Mouse (Mus musculus): ENCODE results near the gene Srarp.

Srarp gene

GRCm38 (mm10) chr4:141456193-141456938, 20.5 kb upstream of the Srarp start:
- DNase-seq (ENCODE audit: low spot score in 2 of 2), result no peak

GRCm38 (mm10) chr4:141455526-141455925, 19.6 kb upstream of the Srarp start:
- DNase-seq (ENCODE audit: low spot score in 2 of 2), result no peak

- DNase-seq (ENCODE audit: low spot score in 2 of 2), result peak in 1 of 2 experiments; percentile 26
Observed at GRCm38 (mm10) chr4:141454581-141455350, 18.9 kb upstream of the Srarp start.

- no peak for DNase-seq (ENCODE audit: low spot score in 2 of 2)
Observed at GRCm38 (mm10) chr4:141451916-141452450, 16.1 kb upstream of the Srarp start.

- no peak for DNase-seq (ENCODE audit: low spot score in 2 of 2)
Observed at GRCm38 (mm10) chr4:141451251-141451650, 15.3 kb upstream of the Srarp start.

GRCm38 (mm10) chr4:141446211-141446610, 10.3 kb upstream of the Srarp start:
- no peak for DNase-seq (ENCODE audit: low spot score in 2 of 2)

GRCm38 (mm10) chr4:141445328-141445720, 9.4 kb upstream of the Srarp start:
- no peak for DNase-seq (ENCODE audit: low spot score in 2 of 2)

- DNase-seq (ENCODE audit: low spot score in 2 of 2), result peak; percentile 83 to 91
Observed at GRCm38 (mm10) chr4:141444451-141445327, 8.8 kb upstream of the Srarp start, which contains the start of gene Zbtb17. Gene Zbtb17 (plus strand): TSS chr4:141444654.

- no peak for DNase-seq (ENCODE audit: low spot score in 2 of 2)
Observed at GRCm38 (mm10) chr4:141443641-141444429, 7.9 kb upstream of the Srarp start.

- no peak for DNase-seq (ENCODE audit: low spot score in 2 of 2)
Observed at GRCm38 (mm10) chr4:141440877-141441276, 5.0 kb upstream of the Srarp start.

GRCm38 (mm10) chr4:141439083-141439803, 3.3 kb upstream of the Srarp start:
- no peak for DNase-seq (ENCODE audit: low spot score in 2 of 2)

GRCm38 (mm10) chr4:141433191-141433590, 2.7 kb downstream of the Srarp start:
- DNase-seq (ENCODE audit: low spot score in 2 of 2), result no peak

GRCm38 (mm10) chr4:141432666-141433065, 3.2 kb downstream of the Srarp start:
- DNase-seq (ENCODE audit: low spot score in 2 of 2), result no peak

- DNase-seq (ENCODE audit: low spot score in 2 of 2), result peak; percentile 34 to 76
Observed at GRCm38 (mm10) chr4:141430997-141431396, 4.9 kb downstream of the Srarp start.

GRCm38 (mm10) chr4:141429847-141430246, 6.1 kb downstream of the Srarp start:
- no peak for DNase-seq (ENCODE audit: low spot score in 2 of 2)

- DNase-seq (ENCODE audit: low spot score in 2 of 2), result no peak
Observed at GRCm38 (mm10) chr4:141429381-141429780, 6.5 kb downstream of the Srarp start.

- no peak for DNase-seq (ENCODE audit: low spot score in 2 of 2)
Observed at GRCm38 (mm10) chr4:141427921-141428320, 8.0 kb downstream of the Srarp start.

GRCm38 (mm10) chr4:141426796-141427745, 8.8 kb downstream of the Srarp start:
- DNase-seq (ENCODE audit: low spot score in 2 of 2), result no peak
